Mouse (Mus musculus) lung, postnatal 0 days (tissue): ENCODE measurements around the gene Ston2.

Experiments used
- CTCF ChIP-seq: IDR thresholded peaks from 2 replicates; pipeline ENCODE4 v1.5.1; 2016; ENCODE audit warnings: antibody characterized with exemption, mild to moderate bottlenecking
- EP300 ChIP-seq: IDR thresholded peaks from 2 replicates; pipeline ENCODE4 v1.6.1; 2016; ENCODE audit warnings: antibody characterized with exemption, mild to moderate bottlenecking, control low read depth

DNA sequence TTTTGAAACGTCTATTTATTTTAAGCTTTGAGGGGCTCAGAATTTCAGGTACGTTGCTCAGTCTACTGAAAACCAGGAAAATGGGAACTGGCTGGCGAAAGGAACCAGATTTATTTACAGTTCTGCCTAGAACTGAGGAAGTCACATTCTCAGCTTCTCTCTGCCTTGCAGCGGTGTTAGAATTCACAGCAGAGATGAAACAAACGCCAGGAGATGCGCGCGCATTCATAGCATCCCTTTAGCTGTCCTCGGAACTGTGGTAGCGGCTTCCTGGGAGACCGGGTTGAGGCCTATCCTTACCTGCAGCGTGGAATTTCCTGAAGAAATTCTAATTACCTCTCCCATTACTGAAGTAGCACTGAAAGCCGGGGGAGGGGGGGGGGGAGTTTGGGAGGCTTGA is 181.5 kb downstream of the Ston2 start:
- TF ChIP-seq CTCF (no peak), EP300 (no peak)
